Mouse (Mus musculus) layer of hippocampus, adult 9-11 months (tissue): ENCODE measurements around the gene Psmb9.
A peak's percentile ranks its signal among the peaks of the same experiment; 100 is the strongest.

Source experiments
- DNase-seq: peaks from one replicate; pipeline ENCODE4 v3.0.0; 2022

The Psmb9 gene

DNA sequence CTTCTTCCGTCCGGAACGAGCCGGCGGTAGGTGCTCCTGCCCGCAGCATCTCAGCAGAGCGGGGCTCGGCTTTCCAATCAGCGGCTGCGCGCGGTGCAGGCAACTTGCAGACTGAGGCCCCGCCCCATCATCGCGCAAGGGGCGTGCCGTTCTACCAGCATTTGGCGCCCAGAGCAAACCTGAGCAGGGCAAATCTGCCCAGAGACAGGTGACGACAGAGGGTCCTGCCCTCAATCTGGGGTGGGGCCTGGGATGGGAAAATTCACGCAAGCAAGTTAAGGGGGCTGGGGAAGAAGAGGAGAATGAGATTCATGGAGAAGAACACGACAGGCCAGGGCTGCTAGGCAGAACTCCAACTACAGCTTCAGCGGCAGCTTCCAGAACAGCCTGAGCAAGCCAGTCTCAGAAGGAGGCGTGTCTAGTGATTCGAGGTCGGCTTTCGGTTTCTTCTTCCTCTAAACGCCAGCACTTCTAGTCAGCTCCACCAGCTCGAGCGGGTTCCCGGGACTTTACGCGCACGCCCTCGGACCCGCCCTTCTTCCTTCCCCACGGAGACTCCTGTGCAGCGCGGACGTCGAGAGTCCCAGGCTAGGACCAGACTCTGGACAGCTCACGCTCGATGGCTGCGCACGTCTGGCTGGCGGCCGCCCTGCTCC, at the start of gene Psmb9, which contains the start of gene Tap1:
Gene Psmb9 (minus strand): TSS at position 504 of the 656 bp plus-strand sequence.
Gene Tap1 (plus strand): TSS at position 293 of the 656 bp plus-strand sequence.
- peak; percentile 96 for DNase-seq

DNA sequence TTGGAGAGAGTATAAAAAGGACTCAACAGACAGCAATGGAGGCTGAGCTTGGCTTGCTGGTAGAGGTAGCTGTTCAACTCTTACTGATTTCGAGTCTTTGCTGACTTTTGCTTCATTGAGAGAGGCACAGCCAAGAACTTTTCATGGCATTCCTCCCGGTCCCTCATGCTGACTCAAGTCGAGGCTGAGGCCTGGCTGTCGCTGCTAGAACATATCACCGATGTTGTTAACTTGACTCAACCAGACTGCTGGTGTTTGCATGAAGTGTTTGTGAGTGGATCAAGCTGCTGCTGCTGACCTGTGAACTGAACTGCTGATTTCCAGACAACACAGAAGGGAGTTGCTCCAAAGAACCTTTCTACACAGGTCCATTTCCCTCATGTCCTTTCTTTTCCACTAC, 49.1 kb upstream of the Psmb9 start:
- peak; percentile 1 for DNase-seq

DNA sequence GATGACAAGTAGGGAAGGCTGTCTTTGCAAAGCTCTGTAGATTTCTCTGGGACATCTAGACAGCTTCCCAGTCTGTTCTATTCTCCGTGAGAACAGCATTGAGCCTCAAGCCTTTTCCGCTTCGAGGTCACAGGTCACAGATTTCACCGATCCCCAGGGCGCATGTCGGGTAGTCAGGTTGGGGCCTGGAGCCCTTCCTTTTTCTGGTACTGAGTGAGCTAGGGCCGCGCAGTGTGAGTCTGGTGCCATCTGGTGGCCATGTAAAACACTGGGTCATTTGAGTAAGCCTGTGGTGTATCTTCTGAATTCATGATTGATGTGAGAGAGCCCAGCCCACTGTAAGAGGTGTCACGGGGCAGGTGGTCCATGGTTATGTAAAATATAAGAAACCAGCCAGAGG, 47.4 kb upstream of the Psmb9 start:
- DNase-seq = peak; percentile 63

DNA sequence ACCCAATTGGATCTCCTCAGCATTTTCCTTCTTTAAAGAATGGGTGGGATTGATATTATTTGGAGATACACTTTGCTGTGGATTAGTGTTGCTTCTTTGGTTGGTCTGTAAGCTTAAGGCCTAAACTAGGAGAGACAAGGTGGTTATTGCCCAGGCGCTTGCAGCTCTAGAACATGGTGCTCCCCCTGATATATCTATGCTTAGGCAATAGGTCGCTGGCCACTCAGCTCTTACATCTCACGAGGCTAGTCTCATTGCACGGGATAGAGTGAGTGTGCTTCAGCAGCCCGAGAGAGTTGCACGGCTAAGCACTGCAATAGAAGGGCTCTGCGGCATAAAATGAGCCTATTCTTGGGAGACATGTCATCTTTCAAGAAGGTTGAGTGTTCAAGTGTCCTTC, 44.5 kb upstream of the Psmb9 start:
- DNase-seq = peak; percentile 1

DNA sequence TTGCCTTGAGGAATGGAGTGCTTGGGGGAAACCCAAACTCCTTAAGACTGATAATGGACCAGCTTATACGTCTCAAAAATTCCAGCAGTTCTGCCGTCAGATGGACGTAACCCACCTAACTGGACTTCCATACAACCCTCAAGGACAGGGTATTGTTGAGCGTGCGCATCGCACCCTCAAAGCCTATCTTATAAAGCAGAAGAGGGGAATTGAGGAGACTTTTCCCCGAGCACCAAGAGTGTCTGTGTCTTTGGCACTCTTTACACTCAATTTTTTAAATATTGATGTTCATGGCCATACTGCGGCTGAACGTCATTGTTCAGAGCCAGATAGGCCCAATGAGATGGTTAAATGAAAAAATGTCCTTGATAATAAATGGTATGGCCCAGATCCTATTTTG, 43.4 kb upstream of the Psmb9 start:
- DNase-seq = peak; percentile 1

DNA sequence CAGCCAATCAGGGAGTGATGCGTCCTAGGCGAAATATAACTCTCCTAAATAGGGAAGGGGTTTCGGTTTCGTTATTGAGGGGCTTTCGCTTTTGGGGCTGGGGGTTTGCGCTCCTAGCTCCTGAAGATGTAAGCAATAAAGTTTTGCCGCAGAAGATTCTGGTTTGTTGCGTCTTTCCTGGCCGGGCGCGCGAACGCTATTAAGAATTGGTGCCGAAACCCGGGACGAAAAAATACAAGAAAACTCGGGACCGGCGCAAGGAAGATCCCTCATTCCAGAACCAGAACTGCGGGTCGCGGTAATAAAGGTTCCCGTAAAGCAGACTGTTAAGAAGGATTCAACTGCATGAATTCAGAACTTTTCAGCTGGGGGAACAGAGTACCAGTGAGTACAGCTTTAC, 38.3 kb upstream of the Psmb9 start:
- peak; percentile 2 for DNase-seq

DNA sequence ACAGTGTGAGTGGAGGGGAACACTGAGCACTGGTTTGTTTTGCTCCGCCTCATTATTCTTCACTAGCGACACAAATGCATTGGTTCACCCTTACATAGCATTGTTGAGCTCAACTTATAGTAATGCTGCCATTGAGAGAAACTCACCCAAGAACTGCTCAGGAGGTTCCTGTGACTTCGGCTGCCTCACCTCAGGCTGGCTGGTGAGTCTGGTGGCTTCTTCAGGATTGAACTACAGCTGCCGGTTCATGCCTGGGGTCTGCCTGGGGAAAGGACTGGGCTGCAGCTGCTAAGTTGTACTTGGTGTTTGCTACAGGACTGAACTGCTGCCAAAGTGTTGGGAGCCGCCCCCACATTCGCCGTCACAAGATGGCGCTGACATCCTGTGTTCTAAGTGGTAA, 37.9 kb upstream of the Psmb9 start:
- DNase-seq = no peak

DNA sequence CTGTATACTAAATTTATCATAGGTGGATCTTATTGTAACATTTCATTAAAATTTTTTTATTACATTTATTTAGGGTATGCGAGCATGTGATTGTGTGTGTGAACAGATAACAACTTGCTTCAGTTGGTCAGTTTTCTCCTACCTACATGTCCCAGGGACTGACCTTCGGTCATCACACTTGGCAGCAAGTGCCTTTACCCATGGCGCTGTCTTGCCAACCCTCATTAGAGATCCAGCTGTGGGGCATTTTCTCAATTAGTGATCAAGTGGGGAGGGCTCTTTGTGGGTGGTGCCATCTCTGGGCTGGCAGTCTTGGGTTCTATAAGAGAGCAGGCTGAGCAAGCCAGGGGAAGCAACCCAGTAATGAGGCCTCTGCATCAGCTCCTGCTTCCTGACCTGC, 37.3 kb upstream of the Psmb9 start:
- no peak for DNase-seq

DNA sequence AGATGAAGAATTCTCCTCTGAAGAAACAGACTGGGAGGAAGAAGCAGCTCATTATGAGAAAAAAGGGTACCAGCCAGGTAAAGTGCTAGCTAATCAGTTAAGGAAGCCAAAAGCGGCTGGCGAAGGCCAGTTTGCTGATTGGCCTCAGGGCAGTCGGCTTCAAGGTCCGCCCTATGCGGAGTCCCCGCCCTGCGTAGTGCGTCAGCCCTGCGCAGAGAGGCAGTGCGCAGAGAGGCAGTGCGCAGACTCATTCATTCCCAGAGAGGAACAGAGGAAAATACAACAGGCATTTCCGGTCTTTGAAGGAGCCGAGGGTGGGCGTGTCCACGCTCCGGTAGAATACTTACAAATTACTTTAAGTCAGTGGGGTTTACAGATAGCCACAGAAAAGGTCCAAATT, 32.8 kb upstream of the Psmb9 start:
- DNase-seq = peak; percentile 1

DNA sequence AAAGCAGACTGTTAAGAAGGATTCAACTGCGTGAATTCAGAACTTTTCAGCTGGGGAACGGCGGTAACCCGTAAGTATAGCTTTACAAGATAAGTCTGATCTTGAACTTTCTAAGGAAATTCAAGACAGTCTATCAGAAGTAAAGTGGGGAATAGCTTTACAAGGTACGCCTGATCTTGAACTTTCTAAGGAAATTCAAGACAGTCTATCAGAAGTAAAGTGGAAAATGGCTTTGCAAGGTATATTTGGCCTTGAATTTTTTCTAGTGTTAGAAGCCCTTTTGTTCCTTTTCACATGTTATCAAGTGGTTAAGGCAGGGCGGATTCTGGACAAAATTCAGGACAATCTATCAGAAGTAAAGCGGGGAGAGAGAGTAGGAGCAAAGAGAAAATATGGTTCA, 32.2 kb upstream of the Psmb9 start:
- peak; percentile 12 for DNase-seq

DNA sequence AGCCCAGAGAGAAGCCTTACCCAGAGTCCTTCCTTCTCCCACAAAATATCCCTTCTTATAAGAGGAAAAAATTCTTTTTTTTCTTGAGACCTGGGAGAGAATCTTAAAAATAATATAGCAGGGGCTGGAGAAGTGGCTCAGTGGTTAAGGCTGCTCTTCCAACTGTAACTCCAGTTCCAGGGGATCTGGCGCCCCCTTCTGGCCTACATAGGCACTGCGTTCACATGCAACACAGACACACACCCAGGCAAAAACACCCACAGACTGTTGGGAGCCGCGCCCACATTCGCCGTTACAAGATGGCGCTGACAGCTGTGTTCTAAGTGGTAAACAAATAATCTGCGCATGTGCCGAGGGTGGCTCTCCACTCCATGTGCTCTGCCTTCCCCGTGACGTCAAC, 31.5 kb upstream of the Psmb9 start:
- DNase-seq = peak; percentile 3

DNA sequence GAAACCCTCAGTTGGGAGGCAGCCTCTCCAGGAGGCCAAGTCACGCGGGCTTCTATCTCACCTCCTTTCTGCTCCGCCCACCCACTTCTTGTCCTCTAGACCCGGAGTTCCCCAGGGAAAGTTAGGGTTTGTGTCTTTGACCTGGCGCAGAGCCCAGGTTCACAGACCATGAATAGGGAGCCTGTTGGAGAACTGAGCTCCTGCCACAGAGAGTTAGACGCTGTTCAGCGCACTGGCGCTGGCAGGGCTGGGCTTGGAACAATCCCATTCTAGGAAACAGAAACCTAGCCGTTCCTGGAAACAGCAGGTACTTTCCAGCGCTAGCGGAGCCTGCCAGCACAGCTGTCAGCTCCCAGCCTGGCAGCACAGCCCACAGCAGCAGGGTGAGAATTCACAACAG, 31.1 kb upstream of the Psmb9 start:
- peak; percentile 41 for DNase-seq

DNA sequence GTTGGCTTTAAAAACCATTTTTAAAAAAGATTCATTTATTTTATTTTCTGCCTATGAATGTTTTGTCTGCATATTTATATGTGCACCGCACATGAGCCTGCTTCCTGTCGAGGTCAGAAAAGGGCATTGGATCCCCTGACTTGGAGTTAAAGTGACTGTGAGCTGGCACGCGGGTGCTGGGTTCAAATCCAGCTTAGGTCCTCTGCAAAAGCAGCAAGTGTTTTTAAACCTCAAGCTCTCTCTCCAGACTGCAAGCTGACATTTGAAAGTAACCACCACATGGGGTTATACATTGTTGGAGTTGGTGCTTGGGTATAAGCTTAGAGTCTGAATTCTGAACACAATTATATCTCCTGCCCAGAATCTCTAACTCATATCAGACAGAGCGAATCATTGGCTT, 30.4 kb upstream of the Psmb9 start:
- no peak for DNase-seq

DNA sequence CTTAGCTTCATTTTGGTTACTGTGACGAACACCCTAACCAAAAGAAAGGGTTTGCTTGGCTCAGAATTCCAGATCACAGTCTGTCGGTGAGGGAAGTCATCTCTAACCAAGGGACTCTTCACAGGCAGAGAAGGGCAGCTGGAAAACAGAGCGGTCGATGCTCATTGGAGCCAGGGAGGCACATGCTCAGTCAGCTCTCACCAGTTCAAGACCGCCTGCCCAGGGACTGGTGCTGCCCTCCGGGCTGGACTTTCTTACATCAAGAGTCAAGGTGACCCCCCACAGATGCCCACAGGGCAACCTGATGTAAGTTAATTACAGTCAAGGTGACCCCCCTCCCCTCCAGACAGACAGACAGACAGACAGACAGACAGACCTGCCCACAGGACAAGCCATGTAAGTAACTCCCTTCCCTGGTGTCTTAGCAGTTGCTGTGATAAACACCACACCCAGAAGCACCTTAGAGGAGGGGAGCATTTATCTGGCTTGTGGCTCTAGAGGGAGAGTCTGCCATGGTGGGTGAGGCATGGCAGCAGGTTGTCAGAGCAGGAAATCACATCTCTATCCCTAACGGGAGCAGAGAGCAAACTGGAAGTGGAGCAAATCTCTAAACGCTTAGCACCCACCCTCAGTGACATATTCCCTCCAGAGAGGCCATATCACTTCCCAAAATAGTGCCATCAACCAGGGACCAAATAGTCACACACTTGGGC, 29.8 kb upstream of the Psmb9 start:
- no peak for DNase-seq

DNA sequence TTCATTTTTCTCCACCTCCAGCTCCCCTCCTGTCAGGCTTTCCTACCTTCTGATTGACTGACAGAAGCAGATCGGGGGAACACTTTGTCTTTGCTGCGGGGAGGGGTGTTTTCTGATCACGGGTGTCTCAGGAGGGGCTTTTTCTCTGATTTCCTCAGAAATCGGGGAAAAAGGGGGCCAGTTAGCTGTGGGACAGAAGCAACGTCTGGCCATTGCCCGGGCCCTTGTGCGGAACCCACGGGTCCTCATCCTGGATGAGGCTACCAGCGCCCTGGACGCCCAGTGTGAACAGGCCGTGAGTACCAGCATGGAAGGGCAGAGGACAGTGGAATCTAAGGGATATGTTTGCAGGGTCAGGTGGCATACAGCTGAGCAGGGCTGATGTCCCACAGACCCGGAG, 27.6 kb upstream of the Psmb9 start:
- DNase-seq = no peak

DNA sequence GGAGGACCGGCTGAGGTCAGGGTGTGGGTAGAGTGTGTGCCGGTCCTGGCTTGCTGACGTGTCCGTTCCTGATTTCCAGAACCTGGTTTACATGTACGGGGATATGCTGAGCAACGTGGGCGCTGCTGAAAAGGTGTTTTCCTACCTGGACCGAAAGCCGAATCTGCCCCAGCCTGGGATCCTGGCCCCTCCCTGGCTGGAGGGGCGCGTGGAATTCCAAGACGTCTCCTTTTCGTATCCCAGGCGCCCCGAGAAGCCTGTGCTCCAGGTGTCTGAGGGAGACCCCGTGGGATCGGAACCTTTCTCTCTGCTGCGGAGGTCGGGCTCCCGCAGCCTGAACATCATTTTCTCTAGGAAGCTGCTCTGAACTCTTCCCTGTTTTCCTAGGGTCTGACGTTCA, 26.4 kb upstream of the Psmb9 start:
- no peak for DNase-seq

DNA sequence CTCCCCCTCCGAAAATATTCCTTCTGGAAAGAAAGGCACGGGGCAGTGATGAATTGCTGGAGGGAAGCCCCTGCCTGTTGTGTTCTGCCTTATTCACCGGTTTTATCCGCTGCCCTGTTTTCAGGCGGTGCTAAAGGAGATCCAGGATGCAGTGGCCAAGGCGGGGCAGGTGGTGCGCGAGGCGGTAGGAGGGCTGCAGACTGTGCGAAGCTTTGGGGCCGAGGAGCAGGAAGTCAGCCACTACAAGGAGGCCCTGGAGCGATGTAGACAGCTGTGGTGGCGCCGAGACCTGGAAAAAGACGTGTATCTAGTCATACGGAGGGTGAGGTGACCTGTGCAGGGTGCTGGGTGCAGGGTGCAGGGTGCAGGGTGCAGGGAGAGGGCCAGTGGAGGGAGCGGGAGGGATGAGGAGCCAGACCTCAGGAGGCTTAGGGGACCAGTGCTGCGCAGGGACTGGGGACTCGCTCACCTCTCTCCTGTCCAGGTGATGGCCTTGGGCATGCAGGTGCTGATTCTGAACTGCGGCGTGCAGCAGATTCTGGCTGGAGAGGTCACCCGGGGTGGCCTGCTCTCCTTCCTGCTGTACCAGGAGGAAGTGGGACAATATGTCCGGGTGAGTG, 24.3 kb upstream of the Psmb9 start:
- no peak for DNase-seq

DNA sequence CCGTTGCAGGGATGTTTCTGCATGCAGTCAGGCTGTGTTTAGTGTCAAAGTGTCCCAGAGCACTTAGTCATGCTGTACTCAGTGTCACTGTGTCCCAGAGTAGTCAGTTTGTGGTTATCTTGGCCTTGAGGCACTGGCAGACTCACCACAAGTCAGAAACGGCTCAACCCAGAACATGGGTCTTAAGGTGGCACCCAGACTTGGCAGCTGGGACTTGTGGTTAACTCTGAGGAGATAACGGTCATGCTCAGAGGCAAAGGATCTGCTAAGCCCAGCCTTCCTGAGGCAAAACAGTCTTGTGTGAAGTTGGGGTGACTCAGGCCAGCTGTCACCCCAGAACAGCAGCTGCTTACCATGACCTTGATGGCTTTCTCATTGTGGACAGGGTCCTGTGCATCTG, 23.0 kb upstream of the Psmb9 start:
- DNase-seq = peak; percentile 0

DNA sequence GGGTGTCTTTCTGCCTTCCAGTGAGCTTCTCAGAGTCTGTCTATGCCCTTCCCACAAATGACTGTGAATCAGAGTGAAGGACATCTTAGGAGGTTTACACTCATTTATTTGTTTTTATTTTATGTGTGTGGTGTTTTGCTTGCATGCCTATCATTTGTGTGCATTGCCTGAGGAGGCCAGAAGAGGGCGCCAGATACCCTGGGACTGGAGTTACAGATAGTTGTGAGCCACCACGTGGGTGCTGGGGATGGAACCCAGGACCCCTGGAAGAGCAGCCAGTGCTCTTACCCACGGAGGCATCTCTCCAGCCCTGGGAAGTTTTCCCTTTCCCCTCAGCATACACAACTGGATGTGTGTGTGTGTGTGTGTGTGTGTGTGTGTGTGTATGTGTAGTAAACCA, 22.1 kb upstream of the Psmb9 start:
- peak; percentile 1 for DNase-seq

DNA sequence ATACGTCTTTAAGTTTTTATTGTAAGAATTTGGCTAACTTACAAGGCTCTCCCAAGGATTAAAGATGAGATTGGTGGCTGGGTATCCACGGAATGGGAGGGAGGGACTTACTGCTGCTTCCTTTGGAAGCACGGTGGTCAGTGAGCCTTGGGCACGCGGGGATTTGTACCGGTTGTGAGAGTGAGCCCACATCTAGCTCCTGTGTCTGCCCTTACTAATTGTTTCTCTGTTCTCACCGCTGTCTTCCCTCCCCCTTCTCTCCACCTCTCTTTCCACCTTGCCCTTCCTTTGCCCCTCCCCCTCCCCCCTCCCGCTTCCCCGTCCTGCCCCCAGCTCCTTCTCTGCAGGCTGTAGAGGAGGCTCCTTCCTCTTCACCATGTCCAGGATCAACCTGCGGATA, 20.9 kb upstream of the Psmb9 start:
- DNase-seq = no peak

DNA sequence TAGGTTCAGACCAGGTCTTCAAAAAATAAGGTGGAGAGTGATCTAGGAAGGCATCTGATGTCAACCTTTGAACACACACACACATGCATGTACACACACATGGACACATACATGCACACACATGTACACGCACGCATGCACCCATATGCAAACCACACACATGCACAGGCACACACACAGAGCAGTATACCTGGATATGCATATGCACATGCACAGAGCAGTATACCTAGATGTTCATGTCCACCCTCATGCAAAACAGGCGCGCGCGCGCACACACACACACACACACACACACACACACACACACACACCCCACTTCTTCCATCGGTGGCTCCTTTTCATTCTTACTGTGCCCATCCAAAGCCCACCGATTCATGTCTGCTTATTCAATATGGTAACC, 20.3 kb upstream of the Psmb9 start:
- peak; percentile 1 for DNase-seq

DNA sequence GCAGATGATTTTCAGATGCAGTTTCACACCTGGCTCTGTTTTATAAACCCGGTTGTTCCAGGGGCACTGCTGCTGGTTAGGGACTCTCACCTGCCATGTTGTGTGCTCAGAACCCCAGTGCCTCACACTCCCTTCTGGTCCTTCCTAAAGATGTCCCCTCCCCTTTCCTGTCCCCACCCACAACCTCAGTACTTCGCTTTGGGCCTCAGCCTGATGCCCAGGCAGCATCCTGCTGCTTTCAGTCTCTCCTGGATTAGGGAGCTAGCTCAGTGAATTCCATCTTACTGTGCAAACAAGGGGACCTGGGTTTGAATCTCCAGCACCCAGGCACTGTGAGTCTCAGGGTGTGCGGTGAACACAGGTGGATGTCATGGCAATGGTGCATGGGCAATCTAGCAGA, 19.9 kb upstream of the Psmb9 start:
- DNase-seq = peak; percentile 0

DNA sequence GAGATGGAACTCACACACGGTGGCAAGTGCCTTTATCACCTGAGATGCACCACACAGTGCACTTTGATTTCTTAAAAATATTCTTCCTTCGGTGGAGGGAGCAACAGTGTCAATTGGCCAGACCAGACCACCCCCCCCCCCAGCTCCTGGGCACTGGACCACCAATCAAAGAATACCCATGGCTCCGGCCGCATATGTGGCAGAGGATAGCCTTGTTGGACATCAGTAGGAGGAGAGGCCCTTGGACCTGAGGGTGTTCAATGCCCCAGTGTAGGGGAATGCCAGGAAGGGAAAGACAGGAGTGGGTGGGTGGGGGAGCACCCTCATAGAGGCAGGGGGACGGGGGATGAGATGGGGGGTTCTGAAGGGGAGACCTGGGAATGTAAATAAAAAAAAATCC, 19.2 kb upstream of the Psmb9 start:
- DNase-seq = peak; percentile 1

DNA sequence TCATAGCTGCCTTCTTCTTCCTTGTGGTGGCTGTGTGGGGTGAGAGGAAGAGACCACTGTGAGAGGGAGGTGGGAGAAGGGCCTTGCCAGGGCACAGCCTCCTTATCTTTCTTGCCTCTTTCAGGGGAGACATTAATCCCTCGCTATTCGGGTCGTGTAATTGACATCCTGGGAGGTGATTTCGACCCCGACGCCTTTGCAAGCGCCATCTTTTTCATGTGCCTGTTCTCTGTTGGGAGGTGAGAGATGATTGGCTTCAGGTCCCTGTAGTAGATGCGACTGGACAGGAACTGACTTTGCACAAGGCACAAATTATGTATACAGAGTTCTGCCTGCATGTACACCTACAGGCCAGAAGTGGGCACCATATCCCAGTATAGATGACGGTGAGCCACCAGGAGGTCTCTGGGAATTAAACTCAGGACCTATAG, 18.2 kb upstream of the Psmb9 start:
- peak; percentile 5 for DNase-seq
